Comparison of ENCODE assay signal across 12 mouse cellular contexts in genomic region chr19:24509391-24509790, GRCm38 (mm10).
"Had no signal": no experiment of that assay in that cellular context is flagged by ENCODE, and none has a peak within 500 bp of the region (broad histone marks: within the 10 kb centered on the region; RNA-seq: fewer than 3 reads in every experiment).

No protein-coding gene starts in this region.

- H3K27ac ChIP-seq: limb, embryonic 15.5 days; midbrain, embryonic 12.5 days; stomach, embryonic 15.5 days had no signal

- H3K4me3 ChIP-seq: limb, embryonic 15.5 days; midbrain, embryonic 12.5 days; stomach, embryonic 15.5 days had no signal

- DNase-seq: kidney, adult 11 months; kidney, postnatal 10 days; layer of hippocampus, postnatal 36 days; lung, embryonic 14.5 days; lung, postnatal 10 days; lung, postnatal 4 days; right cerebral cortex, postnatal 14 days; thymus, postnatal 4 days had no signal

- H3K4me2 ChIP-seq: limb, embryonic 15.5 days; lung, embryonic 14.5 days; midbrain, embryonic 12.5 days; stomach, embryonic 15.5 days had no signal

- H3K27me3 ChIP-seq: limb, embryonic 15.5 days; stomach, embryonic 15.5 days had no signal

- ATAC-seq: midbrain, embryonic 16.5 days had no signal

- H3K9ac ChIP-seq: limb, embryonic 15.5 days; lung, embryonic 14.5 days; midbrain, embryonic 12.5 days; stomach, embryonic 15.5 days had no signal

- H3K9me3 ChIP-seq: limb, embryonic 15.5 days; midbrain, embryonic 12.5 days; stomach, embryonic 15.5 days had no signal

- H3K36me3 ChIP-seq: limb, embryonic 15.5 days; midbrain, embryonic 12.5 days; stomach, embryonic 15.5 days had no signal

- H3K4me1 ChIP-seq: limb, embryonic 15.5 days; stomach, embryonic 15.5 days had no signal
